Mouse (Mus musculus) Patski (cell line): Measurements from ENCODE around the gene 1700003F12Rik. TPM values are rescaled to one million over a fixed set of nuclear protein-coding genes. Genes with fewer than 3 reads are reported as not detected.

Source experiments
- ATAC-seq: fragments of 100-300 bp; one replicate; pipeline ENCODE4 v1.8.0; 2021
- CTCF ChIA-PET: fragments of 350-600 bp; sonication (Branson Sonifier 250); formaldehyde crosslinking; loops from one replicate; lab custom pipeline; 2022; ENCODE audit warnings: inconsistent platforms; lab: Charles Lee
- POLR2A ChIA-PET: fragments of 350-600 bp; sonication (Branson Sonifier 250); formaldehyde crosslinking; loops from one replicate; lab custom pipeline; 2022; ENCODE audit warnings: antibody characterized with exemption, inconsistent platforms; lab: Charles Lee
- DNase-seq: peaks from one replicate; pipeline ENCODE4 v3.0.0-alpha.2; 2011; ENCODE audit warnings: low read depth, low spot score
- H3K27me3 ChIP-seq: fragments of 371-371 bp; one replicate; pipeline ENCODE4 v1.5.1; 2021
- CTCF ChIP-seq: fragments of 100-300 bp; IDR thresholded peaks from one replicate; pipeline ENCODE4 v1.5.1; 2021
- in situ Hi-C: fragments of 300-500 bp; cut with MboI; formaldehyde crosslinking; loops from 3 replicates; pipeline ENCODE4 v1.11.1; 2018; ENCODE audit warnings: low pct_unique_long_range_greater_than_20kb, mixed read lengths
- polyA plus RNA-seq: library from polyadenylated mRNA; unstranded; gene quantifications from one replicate; pipeline ENCODE4 v1.2.3, GENCODE M21; 2021

Gene 1700003F12Rik
- polyA plus RNA-seq, 1 experiment from 2014 or later, result 0.35 TPM

- ATAC-seq (no peak), DNase-seq (no peak)
- in situ Hi-C loops, result no loop called here
- POLR2A ChIA-PET, result no interaction called here
- CTCF ChIA-PET, result no interaction called here
- TF ChIP-seq CTCF, result no peak
- H3K27me3 ChIP-seq, result no peaks in the 10 kb centered on the region
Measured at GRCm38 (mm10) chr2:154570666-154571065, 23.8 kb downstream of the 1700003F12Rik start.

DNA sequence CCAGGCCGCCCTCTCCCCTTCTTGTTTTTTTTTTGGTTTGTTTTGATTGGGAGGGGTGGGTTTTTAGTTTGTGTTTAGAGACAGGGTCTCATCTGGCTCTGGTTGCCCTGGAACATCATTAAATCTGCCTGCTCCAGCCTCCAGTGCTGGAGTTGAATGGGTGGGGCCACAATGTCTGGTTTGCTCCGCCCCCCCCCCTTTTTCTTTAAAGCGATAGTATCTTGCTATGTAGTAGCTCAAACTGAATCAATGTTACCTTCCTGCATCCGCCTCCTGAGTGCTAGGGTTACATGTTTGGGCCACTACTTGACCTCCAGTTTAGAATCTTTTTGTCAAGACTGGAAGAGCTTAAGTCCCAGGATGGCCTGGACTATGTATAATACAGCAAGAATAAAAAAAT, 24.4 kb downstream of the 1700003F12Rik start:
- DNase-seq (no peak), ATAC-seq (no peak)
- ChIA-PET POLR2A (interaction anchor here (0.6 kb wide), 1 partner anchor 73 kb away, joined by 5 read pairs; no protein-coding TSS in a partner anchor), CTCF (no interaction called here)
- no peaks in the 10 kb centered on the region for H3K27me3 ChIP-seq
- no peak for TF ChIP-seq CTCF
- in situ Hi-C loops, result no loop called here

GRCm38 (mm10) chr2:154571976-154572375, 25.1 kb downstream of the 1700003F12Rik start:
- POLR2A ChIA-PET, result interaction anchor here (0.6 kb wide), 1 partner anchor 23 kb away, joined by 3 read pairs; no protein-coding TSS in a partner anchor
- DNase-seq, result no peak
- in situ Hi-C loops, result no loop called here
- H3K27me3 ChIP-seq, result no peaks in the 10 kb centered on the region
- no peak for TF ChIP-seq CTCF
- CTCF ChIA-PET, result no interaction called here
- ATAC-seq, result no peak

DNA sequence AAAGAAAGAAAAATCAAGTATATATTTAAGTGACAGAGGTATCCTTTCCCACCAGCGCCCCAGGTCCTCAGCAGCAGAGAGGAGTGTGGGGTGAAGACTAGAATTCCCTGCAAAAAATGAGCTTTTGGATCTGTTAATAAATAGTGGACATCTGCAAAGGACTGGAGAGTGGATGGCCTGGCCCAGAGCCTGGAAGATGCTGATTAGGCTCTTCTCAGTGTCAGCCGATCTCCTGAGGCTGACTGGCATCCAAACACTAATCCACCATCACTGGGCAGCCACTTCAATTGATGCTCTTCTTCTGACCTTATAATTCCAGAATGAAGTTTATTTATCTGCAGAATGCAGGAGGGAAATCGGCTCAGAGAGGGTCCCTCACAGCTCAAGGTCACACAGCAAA, 26.1 kb downstream of the 1700003F12Rik start:
- CTCF ChIA-PET, result interaction anchor here (0.7 kb wide), 1 partner anchor 25 kb away, joined by 3 read pairs; no protein-coding TSS in a partner anchor
- no peak for TF ChIP-seq CTCF

DNA sequence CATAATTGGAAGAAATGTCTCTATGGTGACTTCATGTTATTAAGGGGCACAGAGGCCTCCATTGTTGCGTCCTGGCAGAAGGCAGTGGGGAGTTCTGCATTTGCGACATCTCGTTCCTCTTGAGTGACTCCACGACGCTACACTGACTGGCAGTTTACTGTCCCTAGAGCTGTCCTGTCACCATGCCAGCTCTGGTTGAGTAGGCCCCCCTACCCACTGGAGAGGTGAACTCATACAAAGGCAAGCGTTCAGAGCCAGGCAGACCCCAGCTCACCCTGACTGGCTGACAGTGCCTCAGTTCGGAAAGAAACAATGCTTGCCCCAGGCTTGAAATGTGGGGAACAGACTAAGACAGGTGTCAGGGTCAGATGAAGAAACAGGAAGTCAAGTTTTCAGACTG, 27.4 kb downstream of the 1700003F12Rik start:
- in situ Hi-C loops, result no loop called here
- no peak for ATAC-seq
- DNase-seq, result no peak
- ChIA-PET CTCF (no interaction called here), POLR2A (no interaction called here)
- no peaks in the 10 kb centered on the region for H3K27me3 ChIP-seq
- no peak for TF ChIP-seq CTCF

More for the DNA sequence above, 26.1 kb downstream of the 1700003F12Rik start:
- in situ Hi-C loops, result no loop called here
- H3K27me3 ChIP-seq, result no peaks in the 10 kb centered on the region
- POLR2A ChIA-PET, result no interaction called here
- no peak for DNase-seq
- ATAC-seq, result no peak

DNA sequence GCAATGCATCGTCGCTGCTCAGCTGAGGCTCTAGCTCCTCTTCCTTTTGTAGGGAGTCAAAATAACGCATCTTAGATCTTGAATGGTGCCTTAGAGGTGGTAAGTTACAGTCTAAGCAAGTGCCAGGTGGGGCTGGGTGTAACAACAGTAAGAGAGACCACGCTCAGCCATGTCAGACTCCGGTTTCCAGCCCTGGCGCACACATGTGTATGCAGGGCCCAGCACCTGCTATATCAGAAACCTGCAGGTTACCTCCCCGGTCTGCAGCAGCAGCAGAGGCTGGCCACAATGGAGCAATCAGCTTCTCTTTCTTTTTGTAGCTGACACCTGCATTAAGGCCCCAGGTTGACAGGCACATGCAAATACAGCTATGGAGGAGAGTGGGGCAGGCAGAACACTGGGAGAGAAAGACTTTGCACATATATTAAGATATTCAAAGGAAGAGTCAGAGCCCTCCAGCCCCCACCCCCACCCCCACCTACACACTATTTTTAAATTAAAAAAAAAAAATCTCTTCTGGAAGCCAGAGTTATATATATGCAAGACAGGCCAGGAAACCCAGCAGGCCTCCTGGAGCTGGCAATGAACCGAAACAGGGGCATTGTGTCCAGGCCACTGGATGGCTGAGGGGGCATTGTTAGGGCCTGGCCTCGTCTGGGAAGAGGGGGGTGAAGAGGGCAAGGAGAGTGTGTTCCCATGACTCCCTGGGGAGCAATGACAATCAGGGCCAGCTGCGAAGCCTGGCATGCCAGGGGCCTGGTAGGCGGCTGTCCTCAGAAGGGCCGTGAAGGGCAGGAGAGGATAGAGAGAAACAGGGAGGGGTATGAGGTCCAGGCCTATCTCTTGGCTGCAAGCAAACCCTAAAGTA, 30.2 kb downstream of the 1700003F12Rik start:
- DNase-seq (no peak), ATAC-seq (no peak)
- H3K27me3 ChIP-seq, result no peaks in the 10 kb centered on the region
- in situ Hi-C loops, result loop anchor here (25.0 kb wide), 1 partner anchor 365 kb away; the partner anchor contains the start of gene Bpifb5
- ChIA-PET POLR2A (interaction anchor here (0.6 kb wide), 1 partner anchor 20 kb away, joined by 3 read pairs; no protein-coding TSS in a partner anchor), CTCF (no interaction called here)
- no peak for TF ChIP-seq CTCF

DNA sequence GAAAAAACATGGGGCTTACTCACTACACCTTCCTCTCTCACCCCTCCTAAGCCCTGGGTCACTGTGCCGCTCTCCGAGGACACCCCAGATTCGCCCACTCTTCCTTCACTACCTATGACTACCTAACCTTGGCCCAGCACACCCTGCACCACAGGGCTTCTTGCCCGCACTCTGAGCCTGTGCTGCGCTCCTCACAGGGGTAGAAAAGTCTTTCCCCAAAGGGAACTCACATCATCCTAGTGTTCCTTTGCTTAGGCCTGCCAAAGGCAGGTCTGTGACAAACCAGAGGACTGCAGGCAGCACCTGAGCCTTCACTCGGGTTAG, 30.8 kb downstream of the 1700003F12Rik start:
- TF ChIP-seq CTCF, result no peak
- in situ Hi-C loops, result loop anchor here (25.0 kb wide), 1 partner anchor 365 kb away; the partner anchor contains the start of gene Bpifb5
- DNase-seq (no peak), ATAC-seq (no peak)
- CTCF ChIA-PET, result no interaction called here
- POLR2A ChIA-PET, result no interaction called here
- no peaks in the 10 kb centered on the region for H3K27me3 ChIP-seq

DNA sequence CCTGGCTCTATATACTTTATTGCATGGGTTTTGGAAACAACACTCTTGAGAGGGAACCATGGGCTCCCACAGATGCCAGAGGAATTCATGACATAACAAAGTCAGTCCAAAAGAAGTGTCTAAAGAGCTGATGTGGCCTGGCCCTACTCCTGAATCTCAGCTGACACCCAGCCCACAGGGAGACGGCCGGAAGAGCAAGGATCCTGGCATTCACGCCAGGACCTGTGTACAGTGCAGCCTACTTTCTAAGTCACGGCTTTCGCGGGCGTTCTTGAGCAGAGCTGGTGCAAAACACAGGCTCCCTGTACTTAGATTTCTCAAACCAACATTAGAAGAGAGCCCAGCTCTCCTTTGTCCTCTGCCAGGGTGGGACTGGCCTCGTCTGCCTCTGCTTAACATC, 33.7 kb downstream of the 1700003F12Rik start:
- DNase-seq (no peak), ATAC-seq (no peak)
- no peaks in the 10 kb centered on the region for H3K27me3 ChIP-seq
- TF ChIP-seq CTCF, result no peak
- POLR2A ChIA-PET, result no interaction called here
- CTCF ChIA-PET, result interaction anchor here (0.7 kb wide), 1 partner anchor 12 kb away, joined by 3 read pairs; no protein-coding TSS in a partner anchor
- in situ Hi-C loops, result loop anchor here (25.0 kb wide), 1 partner anchor 368 kb away; the partner anchor contains the start of gene Bpifb5

- POLR2A ChIA-PET, result no interaction called here
- no peaks in the 10 kb centered on the region for H3K27me3 ChIP-seq
- CTCF ChIA-PET, result no interaction called here
- ATAC-seq (no peak), DNase-seq (no peak)
- in situ Hi-C loops, result loop anchor here (25.0 kb wide), 1 partner anchor 369 kb away; the partner anchor contains the start of gene Bpifb5
- no peak for TF ChIP-seq CTCF
Measured at GRCm38 (mm10) chr2:154581421-154581820, 34.5 kb downstream of the 1700003F12Rik start.

GRCm38 (mm10) chr2:154583906-154584872, 37.3 kb downstream of the 1700003F12Rik start:
- ChIA-PET CTCF (interaction anchor here (0.9 kb wide), 1 partner anchor 11 kb away, joined by 4 read pairs; no protein-coding TSS in a partner anchor), POLR2A (interaction anchor here (0.9 kb wide), 1 partner anchor 10 kb away, joined by 3 read pairs; no protein-coding TSS in a partner anchor)
- DNase-seq (no peak), ATAC-seq (no peak)
- H3K27me3 ChIP-seq, result no peaks in the 10 kb centered on the region
- TF ChIP-seq CTCF, result no peak
- in situ Hi-C loops, result loop anchor here (25.0 kb wide), 1 partner anchor 372 kb away; the partner anchor contains the start of gene Bpifb5
